Mouse (Mus musculus): ENCODE data around the gene Gm28048. TPM values are rescaled to one million over a fixed set of nuclear protein-coding genes. Genes with fewer than 3 reads are reported as not detected.

The Gm28048 gene
- polyA plus RNA-seq, 1 experiment: 1.9 TPM

DNA sequence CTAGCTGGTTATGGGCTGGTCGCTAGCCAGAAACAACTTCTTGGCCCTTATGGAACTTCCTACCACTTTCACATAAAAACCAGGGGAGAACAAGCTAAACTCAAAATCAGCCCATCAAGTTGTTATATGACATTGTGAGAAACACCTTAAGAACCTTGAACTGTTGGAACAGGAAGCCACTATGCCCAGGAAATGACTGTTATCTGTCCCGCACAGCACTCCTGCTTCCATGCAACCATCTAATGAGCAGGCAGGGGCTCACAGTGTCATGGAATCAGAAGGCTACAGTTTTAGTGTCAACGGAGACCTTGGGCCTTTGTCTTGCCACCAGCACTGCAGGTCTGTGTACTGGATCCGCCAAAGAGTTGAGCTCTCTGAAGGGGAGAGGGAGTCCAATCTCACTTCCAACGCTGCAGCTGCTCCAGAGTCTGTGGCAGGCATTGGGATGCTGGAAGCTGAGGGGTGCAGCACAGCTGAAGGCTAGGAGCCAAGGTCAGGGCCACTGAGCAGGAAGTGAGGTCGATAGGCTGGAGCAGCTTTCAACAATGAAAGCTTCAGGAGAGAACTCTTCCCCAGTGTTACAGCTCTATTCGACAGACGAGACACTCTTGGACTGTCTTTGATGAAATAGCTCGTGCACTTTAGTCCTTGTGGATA is 157.7 kb downstream of the Gm28048 start:
- Histone ChIP-seq H3K79me2 (ENCODE audit: control insufficient read depth, insufficient read depth) (no peaks in the 10 kb centered on the region), H3K4me3 (no peak overlapping the region), H3K27me3 (ENCODE audit: control insufficient read depth, insufficient read depth, insufficient read length) (no peaks in the 10 kb centered on the region), H3K36me3 (ENCODE audit: control insufficient read depth, insufficient read depth) (no peaks in the 10 kb centered on the region), H3K4me2 (ENCODE audit: low read depth) (no peak overlapping the region), H3ac (ENCODE audit: control insufficient read depth, insufficient read length) (no peak overlapping the region)
- TF ChIP-seq MYOD1 (IDR thresholded peaks at IDR 0.05; ENCODE audit: control insufficient read depth in 1 of 3, insufficient read length in 2 of 3, low read depth in 2 of 3): no peak
- TF ChIP-seq POLR2AphosphoS2 (IDR thresholded peaks at IDR 0.05; ENCODE audit: insufficient read length, low read depth): no peak
- TF ChIP-seq POLR2A (IDR thresholded peaks at IDR 0.05; ENCODE audit: insufficient read length, low read depth): no peak
- no peak for TF ChIP-seq TCF12 (IDR thresholded peaks at IDR 0.05; ENCODE audit: insufficient read depth, poor library complexity, severe bottlenecking)
- TF ChIP-seq REST (IDR thresholded peaks at IDR 0.05; ENCODE audit: insufficient read depth, insufficient read length): no peak
- no peak for TF ChIP-seq MAX (IDR thresholded peaks at IDR 0.05; ENCODE audit: low read depth)
- no peak for TF ChIP-seq TCF3 (IDR thresholded peaks at IDR 0.05; ENCODE audit: insufficient read length, low read depth)
- TF ChIP-seq CEBPB (IDR thresholded peaks at IDR 0.05; ENCODE audit: insufficient read depth, poor library complexity, severe bottlenecking): no peak

DNA sequence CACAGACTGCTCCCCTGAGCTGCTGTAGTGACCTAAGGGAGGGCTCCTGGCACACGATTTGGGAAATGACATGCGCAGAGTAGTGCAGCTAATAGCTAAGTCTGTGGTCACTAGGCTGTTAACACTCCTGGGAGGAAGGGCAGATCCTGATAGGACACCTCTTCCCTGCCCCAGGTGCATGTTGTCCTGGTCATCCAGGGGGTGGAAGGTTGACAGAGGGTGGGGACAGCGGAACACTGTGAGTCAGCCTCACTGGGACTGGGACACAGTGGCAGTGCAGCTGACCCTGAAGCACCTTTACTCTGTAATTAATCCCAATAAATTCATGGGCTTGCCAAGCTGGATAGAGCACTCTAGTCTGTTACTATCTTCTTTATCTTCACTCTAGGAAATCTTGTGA is 160.6 kb downstream of the Gm28048 start:
- Histone ChIP-seq H3K27me3 (ENCODE audit: control insufficient read depth, insufficient read depth, insufficient read length) (no peaks in the 10 kb centered on the region), H3K79me2 (ENCODE audit: control insufficient read depth, insufficient read depth) (no peaks in the 10 kb centered on the region), H3K36me3 (ENCODE audit: control insufficient read depth, insufficient read depth) (no peaks in the 10 kb centered on the region), H3ac (ENCODE audit: control insufficient read depth, insufficient read length) (no peak overlapping the region), H3K4me3 (no peak overlapping the region), H3K4me2 (ENCODE audit: low read depth) (no peak overlapping the region)
- TF ChIP-seq MYOG (IDR thresholded peaks at IDR 0.05; ENCODE audit: control insufficient read depth in 1 of 3, insufficient read depth in 1 of 3, insufficient read length in 2 of 3, low read depth in 2 of 3): no peak
- TF ChIP-seq CEBPB (IDR thresholded peaks at IDR 0.05; ENCODE audit: insufficient read depth, poor library complexity, severe bottlenecking): no peak
- no peak for TF ChIP-seq TCF3 (IDR thresholded peaks at IDR 0.05; ENCODE audit: insufficient read length, low read depth)
- no peak for TF ChIP-seq E2F4 (IDR thresholded peaks at IDR 0.05; ENCODE audit: insufficient read depth)
- no peak for TF ChIP-seq REST (IDR thresholded peaks at IDR 0.05; ENCODE audit: insufficient read depth, insufficient read length)
- TF ChIP-seq TCF12 (IDR thresholded peaks at IDR 0.05; ENCODE audit: insufficient read depth, poor library complexity, severe bottlenecking): no peak

DNA sequence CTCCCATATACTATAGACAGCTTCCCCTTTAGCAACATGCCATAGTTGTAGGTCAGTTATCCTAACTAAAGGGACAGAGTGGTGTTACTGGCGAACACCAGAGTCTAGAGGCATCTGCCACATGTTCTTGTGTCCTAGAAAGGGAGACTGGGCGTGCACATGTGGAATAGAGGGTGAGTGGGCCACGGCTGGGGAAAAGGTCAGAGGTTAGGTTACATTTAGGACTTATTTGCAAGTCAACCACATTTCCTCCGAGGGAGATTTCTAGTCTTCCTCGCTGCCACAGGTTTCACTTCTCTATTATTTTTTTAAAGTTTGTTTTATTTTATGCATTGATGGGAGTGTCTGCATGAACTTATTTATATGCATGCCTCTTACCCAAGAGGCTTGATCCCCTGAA is 163.5 kb downstream of the Gm28048 start:
- Histone ChIP-seq H3ac (ENCODE audit: control insufficient read depth, insufficient read length) (no peak overlapping the region), H3K4me2 (ENCODE audit: low read depth) (no peak overlapping the region), H3K36me3 (ENCODE audit: control insufficient read depth, insufficient read depth) (no peaks in the 10 kb centered on the region), H3K4me3 (no peak overlapping the region), H3K79me2 (ENCODE audit: control insufficient read depth, insufficient read depth) (no peaks in the 10 kb centered on the region), H3K27me3 (ENCODE audit: control insufficient read depth, insufficient read depth, insufficient read length) (no peaks in the 10 kb centered on the region)
- no peak for TF ChIP-seq MYOD1 (IDR thresholded peaks at IDR 0.05; ENCODE audit: control insufficient read depth in 1 of 3, insufficient read length in 2 of 3, low read depth in 2 of 3)
- TF ChIP-seq SRF (IDR thresholded peaks at IDR 0.05; ENCODE audit: control insufficient read depth, insufficient read length, low read depth): no peak
- no peak for TF ChIP-seq REST (IDR thresholded peaks at IDR 0.05; ENCODE audit: insufficient read depth, insufficient read length)
- no peak for TF ChIP-seq MAX (IDR thresholded peaks at IDR 0.05; ENCODE audit: low read depth)
- no peak for TF ChIP-seq USF1 (IDR thresholded peaks at IDR 0.05; ENCODE audit: low read depth)
- TF ChIP-seq E2F4 (IDR thresholded peaks at IDR 0.05; ENCODE audit: insufficient read depth): no peak
- no peak for TF ChIP-seq TCF12 (IDR thresholded peaks at IDR 0.05; ENCODE audit: insufficient read depth, poor library complexity, severe bottlenecking)
- TF ChIP-seq TCF3 (IDR thresholded peaks at IDR 0.05; ENCODE audit: insufficient read length, low read depth): no peak
- no peak for TF ChIP-seq POLR2AphosphoS2 (IDR thresholded peaks at IDR 0.05; ENCODE audit: insufficient read length, low read depth)
- TF ChIP-seq CEBPB (IDR thresholded peaks at IDR 0.05; ENCODE audit: insufficient read depth, poor library complexity, severe bottlenecking): no peak
- no peak for TF ChIP-seq POLR2A (IDR thresholded peaks at IDR 0.05; ENCODE audit: insufficient read length, low read depth)
- no peak for TF ChIP-seq MYOG (IDR thresholded peaks at IDR 0.05; ENCODE audit: control insufficient read depth in 1 of 3, insufficient read depth in 1 of 3, insufficient read length in 2 of 3, low read depth in 2 of 3)

DNA sequence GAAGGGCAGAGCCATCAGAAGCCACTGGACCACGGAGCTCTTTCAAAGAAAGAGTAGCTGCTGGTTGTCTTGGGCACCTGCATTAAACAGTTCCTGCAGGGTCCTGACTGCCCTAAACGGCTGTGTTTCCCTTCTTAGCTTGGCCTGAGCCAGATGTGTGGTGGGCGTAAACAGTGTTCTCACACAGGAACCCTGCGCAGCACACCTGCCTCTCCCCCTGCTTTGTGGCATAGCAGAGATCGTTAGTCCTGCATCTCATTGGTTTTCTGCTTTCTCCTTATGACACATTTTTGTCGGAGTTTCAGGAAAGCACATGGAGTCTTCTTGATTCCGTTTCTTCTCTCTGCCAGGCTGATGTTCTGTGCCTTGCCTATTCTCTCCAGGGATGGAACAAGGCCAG is 166.0 kb downstream of the Gm28048 start:
- Histone ChIP-seq H3K79me2 (ENCODE audit: control insufficient read depth, insufficient read depth) (no peaks in the 10 kb centered on the region), H3K27me3 (ENCODE audit: control insufficient read depth, insufficient read depth, insufficient read length) (no peaks in the 10 kb centered on the region), H3K36me3 (ENCODE audit: control insufficient read depth, insufficient read depth) (no peaks in the 10 kb centered on the region), H3ac (ENCODE audit: control insufficient read depth, insufficient read length) (no peak overlapping the region), H3K4me3 (no peak overlapping the region), H3K4me2 (ENCODE audit: low read depth) (no peak overlapping the region)
- TF ChIP-seq E2F4 (IDR thresholded peaks at IDR 0.05; ENCODE audit: insufficient read depth) (no peak), POLR2A (IDR thresholded peaks at IDR 0.05; ENCODE audit: insufficient read length, low read depth) (no peak)

DNA sequence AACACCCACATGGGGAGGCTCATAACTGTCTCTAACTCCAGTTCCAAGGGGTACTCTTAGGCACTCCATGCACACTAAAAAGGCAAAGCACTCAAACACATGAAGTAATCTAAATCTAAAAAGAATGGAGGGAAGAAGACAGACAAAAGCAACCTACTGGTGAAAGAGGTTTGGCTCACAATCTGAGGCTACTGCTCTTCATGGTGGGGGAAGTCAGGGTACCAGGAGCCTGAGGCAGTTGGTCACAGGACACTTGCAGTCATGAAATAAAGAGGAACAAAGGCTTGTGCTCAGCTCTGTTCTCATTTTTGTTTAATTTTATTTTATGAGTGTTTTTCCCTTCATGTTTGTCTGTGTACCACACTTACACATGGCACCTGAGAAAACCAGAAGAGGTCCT is 166.7 kb downstream of the Gm28048 start:
- Histone ChIP-seq H3ac (ENCODE audit: control insufficient read depth, insufficient read length) (no peak overlapping the region), H3K4me2 (ENCODE audit: low read depth) (no peak overlapping the region), H3K27me3 (ENCODE audit: control insufficient read depth, insufficient read depth, insufficient read length) (no peaks in the 10 kb centered on the region), H3K4me3 (no peak overlapping the region), H3K79me2 (ENCODE audit: control insufficient read depth, insufficient read depth) (no peaks in the 10 kb centered on the region), H3K36me3 (ENCODE audit: control insufficient read depth, insufficient read depth) (no peaks in the 10 kb centered on the region)
- TF ChIP-seq MAX (IDR thresholded peaks at IDR 0.05; ENCODE audit: low read depth): no peak
- TF ChIP-seq E2F4 (IDR thresholded peaks at IDR 0.05; ENCODE audit: insufficient read depth): no peak
- TF ChIP-seq TCF3 (IDR thresholded peaks at IDR 0.05; ENCODE audit: insufficient read length, low read depth): no peak
- no peak for TF ChIP-seq CEBPB (IDR thresholded peaks at IDR 0.05; ENCODE audit: insufficient read depth, poor library complexity, severe bottlenecking)
- TF ChIP-seq MYOG (IDR thresholded peaks at IDR 0.05; ENCODE audit: control insufficient read depth in 1 of 3, insufficient read depth in 1 of 3, insufficient read length in 2 of 3, low read depth in 2 of 3): no peak
- TF ChIP-seq POLR2A (IDR thresholded peaks at IDR 0.05; ENCODE audit: insufficient read length, low read depth): no peak
- no peak for TF ChIP-seq USF1 (IDR thresholded peaks at IDR 0.05; ENCODE audit: low read depth)
- TF ChIP-seq TCF12 (IDR thresholded peaks at IDR 0.05; ENCODE audit: insufficient read depth, poor library complexity, severe bottlenecking): no peak
- no peak for TF ChIP-seq POLR2AphosphoS2 (IDR thresholded peaks at IDR 0.05; ENCODE audit: insufficient read length, low read depth)
- TF ChIP-seq REST (IDR thresholded peaks at IDR 0.05; ENCODE audit: insufficient read depth, insufficient read length): no peak
- TF ChIP-seq MYOD1 (IDR thresholded peaks at IDR 0.05; ENCODE audit: control insufficient read depth in 1 of 3, insufficient read length in 2 of 3, low read depth in 2 of 3): no peak
- TF ChIP-seq SRF (IDR thresholded peaks at IDR 0.05; ENCODE audit: control insufficient read depth, insufficient read length, low read depth): no peak
